Mouse (Mus musculus): ENCODE measurements at regions not wholly inside any gene's neighbourhood (a gene's known extent, or its start where the extent isn't known, plus 50 kb on each side); places are given as distances from the start of the nearest gene placed in this dataset.
A peak's percentile ranks its signal among the peaks of the same experiment; 100 is the strongest.

DNA sequence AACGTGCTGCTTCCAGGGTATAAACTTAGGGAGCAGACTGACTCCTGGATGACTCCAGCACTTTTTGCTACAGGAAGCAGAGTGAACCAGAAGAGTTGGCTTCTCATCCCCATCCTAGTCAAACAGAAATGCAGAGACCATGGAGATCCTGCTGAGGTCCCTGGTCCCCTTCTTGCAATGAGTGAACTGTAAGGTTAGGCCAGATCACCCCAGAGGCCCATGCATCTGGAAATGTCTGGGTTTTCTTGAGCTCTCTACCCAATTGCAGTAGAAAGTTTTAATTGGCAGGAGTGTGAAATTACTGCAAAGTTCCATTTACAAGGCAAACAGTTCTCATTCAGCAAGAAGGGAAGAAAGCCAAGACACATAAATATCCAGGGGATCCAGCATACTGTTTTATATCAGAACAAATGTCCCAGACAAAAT lies 101.8 kb downstream of the Kctd12 start:
- no peak for DNase-seq

DNA sequence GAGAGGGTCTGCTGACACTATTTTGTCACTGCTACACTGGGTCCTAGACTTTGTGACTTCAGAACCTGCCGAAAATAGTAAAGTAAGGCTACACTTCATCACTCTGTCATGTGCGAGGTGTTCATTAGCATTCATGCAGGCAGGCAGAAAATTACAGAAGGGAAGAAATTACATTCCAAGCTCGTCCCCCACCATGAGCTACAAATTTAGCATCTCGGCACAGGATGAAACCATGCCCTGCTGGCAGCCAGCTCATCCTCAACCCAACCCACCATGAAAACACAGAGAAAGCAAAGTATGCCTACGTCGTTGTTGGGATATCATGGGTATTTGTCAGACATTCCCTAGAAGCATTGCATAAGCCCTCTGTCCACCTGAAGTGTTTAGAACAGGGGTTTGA lies 103.9 kb downstream of the Kctd12 start:
- no peak for DNase-seq

DNA sequence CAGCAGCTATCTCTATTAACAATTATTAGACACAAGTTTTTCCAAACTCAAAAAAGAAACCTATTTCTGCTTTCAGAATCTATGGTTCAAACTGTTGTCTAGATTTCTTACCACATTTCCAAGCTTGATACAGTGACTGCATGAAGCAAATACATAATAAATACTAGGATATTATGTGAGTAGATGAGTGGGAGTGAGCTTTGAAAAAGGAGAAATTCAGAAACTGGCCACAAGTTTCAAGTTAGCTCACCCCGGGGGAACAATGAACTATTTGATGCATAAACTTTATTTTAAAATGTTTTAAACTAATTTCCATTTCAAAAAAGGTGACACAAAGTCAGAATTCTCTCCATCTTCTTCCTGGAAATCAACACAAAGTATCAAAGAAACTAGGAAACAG lies 114.3 kb downstream of the Kctd12 start:
- no peak for DNase-seq

DNA sequence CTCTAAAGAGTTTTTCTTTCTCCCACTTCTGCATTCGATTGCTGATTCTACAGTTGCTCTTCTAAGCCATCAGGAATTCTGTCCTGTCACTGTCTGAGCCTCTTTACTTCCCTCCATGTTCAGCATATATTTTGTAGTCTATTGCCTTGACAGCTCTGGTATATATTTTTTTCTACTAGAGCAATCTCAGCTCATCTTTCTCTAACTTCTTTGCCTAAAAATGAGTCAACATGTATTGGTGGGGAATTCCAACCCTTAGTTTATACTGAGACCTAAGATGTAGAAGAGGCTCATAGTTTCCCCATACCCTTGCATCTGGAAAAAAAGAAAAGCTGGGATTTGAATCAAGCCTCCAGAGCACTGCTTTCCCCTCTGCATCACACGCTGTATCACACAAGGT lies 114.7 kb downstream of the Kctd12 start:
- no peak for DNase-seq

DNA sequence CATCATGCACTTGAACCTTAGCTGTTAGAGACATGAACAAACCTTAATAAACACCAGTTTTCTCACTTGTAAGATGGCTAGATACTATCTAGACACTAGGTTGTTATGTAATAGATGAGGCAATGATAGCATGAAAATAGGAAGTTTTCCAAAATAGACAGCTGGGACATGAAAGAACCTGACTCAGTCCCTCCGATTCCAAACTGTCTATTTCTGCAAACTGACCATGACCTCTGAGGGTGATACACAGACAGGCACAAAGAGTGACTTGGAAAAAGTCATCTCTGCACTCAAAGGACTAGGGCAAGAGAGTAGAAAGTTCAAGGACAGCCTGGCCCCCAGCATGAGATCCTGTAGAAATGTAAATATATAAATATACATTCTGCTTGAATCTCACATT lies 115.9 kb downstream of the Kctd12 start:
- peak; percentile 14 to 24 for DNase-seq

DNA sequence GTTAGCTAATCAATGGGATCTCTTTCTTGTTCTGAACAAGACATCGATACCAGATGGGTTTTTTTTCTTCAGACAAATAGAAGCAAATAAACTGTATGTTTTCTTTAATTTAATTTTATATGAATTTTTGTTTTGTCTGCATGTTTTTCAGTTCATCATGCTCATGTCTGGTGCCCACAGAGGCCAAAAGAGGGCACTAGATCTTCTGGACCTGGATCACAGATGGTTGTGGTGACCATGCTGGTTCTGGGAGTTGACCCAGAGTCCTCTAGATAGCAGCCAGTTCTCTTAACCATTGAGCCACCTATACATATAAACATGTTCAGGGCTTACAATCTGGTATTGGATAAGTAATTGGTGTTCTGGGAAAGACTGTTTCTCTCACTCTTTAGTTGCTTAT lies 120.7 kb downstream of the Kctd12 start:
- no peak for DNase-seq

DNA sequence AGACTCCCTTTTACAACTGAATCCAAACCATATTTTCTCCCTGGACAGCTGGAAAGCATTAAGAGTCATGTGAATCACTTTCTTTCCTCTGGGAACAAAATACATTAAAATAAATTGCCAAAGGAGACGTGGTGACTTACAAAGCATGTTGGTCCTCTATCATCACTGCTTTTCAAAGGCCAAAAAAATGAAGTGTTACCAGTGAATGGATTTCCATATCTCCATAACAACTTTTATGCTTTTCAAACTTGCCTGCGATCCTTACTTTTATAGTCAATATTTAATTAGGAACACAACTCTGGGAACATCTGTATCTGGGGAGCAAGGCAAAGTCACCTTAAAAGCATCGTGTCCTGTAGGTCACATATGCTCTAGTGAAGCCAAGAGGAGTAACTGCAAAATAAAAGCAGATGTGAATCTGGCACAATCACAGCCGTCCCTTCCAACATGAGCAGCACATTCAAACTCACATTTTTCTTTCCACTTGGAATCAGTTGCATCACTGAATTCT lies 123.0 kb downstream of the Kctd12 start:
- no peak for DNase-seq

DNA sequence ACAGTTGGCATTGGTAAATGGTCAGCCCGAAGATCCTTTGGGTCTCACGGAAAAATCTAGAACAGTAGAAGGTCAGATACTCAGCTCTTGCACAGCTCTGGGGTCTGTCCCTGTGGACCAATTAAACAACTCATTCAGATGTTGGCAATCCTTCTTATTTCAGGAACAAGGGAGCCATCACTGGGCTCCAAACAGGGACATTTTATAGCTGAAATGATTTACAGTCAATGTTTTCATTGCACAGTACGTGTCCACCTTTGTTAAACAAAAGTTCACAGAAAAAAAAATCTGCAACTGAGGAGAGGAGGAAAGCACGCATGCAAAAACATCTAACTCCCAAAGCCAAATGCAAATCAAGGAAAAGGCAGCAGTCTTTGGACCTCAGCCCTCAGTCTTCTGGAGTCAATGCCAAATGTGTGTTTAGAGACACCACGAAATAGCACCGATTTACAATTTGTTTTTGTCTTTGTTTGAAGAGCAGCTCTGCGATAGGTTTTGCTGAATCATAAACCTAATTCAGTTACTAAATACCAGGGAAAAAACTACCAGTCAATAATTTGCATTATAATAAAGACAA lies 127.1 kb downstream of the Kctd12 start:
- DNase-seq: no peak

DNA sequence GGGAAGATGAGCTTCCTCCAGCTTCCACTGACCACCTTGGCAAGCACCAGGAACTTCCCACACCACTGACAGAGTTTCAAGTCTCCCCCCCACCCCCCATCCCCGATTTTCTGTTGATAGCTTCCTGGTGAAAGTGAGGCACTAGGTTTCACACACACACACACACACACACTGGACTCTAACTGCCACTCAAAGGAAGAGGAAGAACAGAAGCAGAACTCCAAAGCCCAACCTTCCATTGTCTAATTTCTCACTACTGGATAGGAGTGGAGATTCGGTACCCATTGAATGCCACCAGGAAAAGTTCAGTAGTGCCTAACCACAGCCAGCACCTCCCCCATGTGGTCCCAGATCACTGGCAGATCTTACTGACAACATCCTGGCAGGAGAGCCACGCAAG lies 138.7 kb downstream of the Kctd12 start:
- DNase-seq: no peak

DNA sequence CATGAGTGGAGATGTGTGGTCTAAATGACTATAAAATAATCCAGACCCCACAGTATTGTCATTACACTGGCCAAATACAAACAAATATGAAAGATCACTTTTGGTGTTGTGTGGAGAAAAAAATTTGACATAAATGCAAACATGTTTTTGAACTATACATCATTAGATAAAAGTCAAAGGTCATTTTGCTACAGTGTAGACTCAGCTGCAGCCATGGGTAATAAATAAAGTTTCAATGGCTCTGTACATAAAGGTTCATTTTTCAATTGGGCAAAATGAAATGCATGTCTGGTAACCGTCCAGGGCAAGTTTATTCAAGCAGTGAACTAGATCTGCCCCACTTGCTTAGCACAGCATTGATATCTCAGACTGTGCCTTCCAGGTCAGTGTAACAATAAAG lies 144.8 kb downstream of the Kctd12 start:
- no peak for DNase-seq

DNA sequence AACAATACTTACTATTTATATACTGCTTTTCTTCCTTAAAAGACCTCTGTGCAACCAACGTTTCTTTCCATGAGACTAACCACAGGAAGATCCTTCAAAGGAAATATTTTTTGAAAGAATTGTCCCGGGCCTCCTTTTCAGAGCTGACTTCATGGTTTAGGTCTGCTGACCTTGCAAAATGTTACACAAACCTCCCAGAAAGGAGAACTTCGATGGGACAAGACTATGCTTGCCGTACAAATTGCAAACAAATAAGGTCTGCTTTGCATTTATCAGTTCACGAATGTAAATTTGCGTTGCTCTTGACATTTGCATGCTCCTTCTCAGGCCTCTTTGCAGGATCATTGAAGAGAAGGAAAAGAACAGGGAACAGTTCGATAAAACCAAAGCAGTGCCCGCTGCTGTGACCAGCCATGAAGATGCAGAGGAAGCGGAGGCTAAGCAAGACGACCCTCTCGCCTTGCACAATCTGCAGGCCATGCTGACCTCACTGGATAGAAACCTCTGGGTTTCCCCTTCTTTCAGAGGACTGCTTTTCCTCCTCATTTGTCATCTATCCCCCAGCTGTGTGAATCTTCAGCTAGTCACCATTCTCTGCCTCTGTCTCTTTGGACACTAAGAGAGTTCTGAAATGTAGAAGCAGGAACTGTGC lies 147.2 kb downstream of the Kctd12 start:
- no peak for DNase-seq

DNA sequence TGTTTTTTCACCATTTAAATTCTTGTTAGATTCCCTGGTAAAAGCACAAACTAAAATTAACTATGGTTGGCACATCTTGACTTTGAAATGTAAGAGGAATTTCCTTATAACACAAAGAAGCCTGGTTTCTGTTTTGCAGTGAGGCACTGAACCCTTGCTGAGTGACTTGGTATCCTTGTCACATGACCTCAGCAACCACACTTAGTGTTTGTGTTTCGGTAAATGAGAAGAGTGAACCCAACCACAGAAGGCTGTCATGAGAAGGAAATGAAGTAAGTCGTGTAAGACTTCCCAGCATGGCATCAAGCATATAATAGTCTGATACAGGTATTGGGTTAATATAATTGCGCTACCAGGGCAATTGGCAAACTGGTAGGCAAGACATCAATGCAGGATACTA lies 154.0 kb downstream of the Kctd12 start:
- DNase-seq: no peak

DNA sequence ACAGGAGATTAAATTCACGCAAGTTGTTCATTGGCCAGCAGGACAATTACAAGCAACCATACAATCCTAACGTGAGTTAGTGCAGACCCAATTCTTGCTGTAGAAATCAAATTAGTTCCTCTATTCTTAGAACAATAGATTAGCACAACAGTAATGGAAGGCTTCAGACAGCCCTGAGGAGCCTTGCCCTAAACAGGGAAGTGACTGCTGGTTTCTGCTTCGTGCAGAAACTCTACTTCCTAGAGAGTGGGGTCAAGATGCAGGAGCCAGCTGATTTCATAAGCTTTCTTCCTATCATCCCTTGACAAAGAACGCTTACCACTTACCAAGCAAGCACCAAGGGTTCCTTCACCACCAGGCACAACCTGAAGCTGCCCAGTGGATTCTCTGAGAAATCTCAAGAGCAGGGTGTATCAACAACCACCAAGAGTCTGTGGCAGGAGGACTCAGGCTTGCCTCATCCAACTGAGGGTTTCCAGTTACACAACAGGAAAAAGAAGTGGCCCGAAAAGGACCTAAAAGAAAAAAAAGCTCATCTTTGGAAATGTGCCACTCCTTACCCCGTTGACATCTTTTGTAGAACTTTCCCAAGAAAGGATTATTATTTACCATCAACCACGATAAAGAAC lies 154.6 kb downstream of the Kctd12 start:
- DNase-seq: no peak

DNA sequence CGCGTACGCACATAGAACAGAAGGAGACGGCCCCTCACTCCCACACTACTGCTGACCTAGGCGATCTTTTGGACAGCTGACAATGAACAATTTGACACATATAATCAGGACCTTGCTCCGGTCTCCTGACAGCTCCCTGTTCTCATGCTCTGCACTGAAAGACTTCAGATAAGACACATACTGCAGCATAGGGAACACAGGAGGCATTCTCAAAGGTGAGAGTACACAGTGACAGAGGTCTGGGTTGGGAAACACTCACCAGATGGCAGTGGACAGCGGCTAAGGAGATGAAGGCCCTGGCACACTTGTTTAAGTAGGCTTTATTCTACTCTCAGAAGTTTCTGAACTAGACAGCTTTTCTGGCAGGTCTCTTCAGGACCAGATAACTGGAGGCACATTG lies 156.9 kb downstream of the Kctd12 start:
- DNase-seq: no peak

DNA sequence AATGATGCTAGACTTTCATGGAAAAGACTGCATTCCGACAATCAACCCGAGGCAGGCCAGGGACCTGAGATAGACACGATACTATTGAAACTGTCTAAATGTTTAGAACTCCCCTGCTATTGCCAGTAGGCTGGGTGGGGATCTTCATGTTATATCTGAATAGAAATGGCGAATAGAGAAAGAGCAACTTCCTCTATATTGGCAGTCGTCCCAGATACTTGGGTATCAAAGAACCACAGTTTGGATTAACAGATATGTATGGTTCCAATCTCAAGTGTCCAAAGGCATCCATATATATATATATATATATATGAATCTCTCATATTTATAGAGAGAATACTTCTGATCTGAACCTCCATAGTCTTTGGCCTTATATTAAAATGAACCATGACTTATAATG lies 161.8 kb downstream of the Kctd12 start:
- DNase-seq: no peak

DNA sequence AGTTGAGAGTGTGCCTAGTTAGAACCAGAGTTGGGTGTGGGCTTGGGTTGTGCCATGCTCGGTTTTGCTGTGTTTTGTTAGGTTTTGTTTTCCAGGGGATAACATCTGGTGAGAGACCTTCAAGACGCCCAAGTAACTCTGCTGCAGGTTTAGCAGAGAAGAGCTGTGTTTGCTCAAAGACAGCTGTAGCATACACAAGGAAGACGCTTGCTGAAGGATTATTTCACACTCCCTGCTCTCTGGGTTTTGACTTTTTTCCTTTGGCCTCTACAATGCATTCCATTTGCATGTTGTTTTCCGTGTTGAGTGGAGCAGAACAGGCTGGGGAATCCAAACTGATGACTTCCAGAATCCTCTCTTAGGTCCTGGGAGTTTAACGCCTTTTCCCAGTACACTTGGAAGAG lies 170.8 kb downstream of the Kctd12 start:
- no peak for DNase-seq

DNA sequence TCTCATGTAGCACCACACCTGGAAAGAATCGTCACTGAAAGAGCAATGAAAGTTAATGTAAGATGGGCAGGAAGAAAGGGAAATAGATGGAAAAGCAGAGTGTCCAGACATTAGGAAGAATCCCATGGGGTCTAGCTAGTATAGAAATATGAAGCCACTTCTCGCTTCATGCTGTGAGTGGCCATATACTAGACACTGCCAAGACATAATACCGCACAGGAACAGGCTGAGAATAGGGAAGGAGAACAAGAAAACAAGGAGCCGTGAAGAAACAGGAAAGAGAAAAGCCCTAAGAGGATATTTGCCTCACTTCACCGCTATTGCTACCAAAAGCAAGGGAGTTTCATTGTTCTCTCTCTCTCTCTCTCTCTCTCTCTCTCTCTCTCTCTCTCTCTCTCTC lies 171.4 kb downstream of the Kctd12 start:
- no peak for DNase-seq

DNA sequence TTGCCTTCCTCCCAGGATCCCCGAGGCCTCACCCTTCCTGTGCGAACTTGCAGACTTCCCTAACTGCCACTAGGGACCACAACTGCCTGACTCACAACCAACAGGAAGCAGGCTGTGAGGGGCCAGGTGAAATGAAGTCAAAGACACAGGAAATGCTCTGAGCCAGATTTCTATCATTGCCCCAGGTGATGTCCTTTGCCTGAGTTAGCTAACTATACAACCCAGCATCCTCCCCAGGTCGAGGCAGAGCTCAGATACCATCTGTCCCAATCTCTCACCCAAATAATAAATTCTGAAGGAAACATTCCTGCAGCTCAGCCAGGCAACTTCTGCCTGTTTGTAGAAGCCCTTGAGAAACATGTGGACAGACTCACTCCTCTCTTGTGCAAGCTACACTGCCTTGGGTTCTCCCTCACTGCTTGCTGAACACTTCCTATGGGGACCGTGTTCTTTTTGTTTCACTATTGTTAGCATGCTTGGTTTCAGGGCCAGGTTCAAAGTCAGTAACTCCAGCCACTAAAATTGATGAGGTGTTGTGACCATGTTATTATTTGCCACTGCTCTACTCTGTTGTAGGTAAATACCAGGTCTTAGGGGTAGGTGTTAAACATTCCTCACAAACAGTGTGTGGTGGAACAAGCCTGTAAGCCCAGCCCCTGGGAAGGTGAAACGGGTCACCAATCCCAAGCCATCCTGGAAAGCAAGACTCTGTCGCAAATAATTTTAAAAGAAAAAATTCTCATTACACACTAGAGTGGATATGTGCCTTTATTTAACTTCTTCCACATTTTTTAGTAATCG lies 172.1 kb downstream of the Kctd12 start:
- peak; percentile 31 to 53 for DNase-seq

DNA sequence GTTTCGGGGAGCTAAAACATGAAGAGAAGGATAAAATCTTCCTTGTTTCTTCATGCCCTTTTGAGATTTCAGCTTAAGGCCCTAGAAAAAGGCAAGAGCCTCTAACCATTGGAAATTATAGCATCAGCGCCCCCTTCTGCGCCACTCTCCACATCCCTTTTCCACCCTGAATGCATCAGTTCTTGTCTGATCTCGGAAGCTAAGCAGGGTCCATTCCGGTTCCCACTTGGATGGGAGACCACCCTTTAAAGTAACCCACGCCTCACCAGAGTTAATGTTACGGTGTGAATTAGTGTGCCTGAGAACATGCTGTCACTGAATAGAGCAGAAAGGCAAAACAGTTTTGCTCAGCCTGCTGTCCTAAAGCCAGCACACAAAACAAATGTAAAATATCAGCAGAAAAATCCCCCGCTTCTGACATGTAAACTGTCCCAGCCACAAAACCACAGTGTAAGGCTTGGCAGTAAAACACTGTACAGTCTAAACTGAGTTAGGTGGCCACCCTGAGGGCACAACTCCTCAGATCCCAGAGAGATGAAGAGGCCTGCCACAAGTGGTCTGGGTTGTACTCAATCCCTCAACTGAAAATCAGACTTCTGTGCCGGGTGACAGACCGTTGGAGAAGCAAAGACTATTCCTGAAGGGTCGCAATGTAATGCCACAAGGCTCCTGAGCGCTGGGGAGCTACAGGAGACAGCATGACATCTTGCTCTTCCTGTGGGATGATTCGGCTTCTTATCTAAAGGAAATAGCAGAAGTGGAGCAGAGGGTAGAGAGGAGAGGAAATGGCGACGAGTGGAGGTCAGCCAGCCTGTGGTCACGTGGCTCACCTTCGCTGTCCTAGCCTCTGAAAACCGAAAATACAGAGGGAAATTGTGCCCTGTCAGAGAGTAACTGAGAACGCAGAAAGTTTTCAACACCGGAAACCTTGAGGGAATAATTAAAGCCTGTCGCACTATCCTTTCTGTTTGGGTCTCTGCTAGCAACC lies 176.2 kb downstream of the Kctd12 start:
- peak; percentile 41 to 62 for DNase-seq

DNA sequence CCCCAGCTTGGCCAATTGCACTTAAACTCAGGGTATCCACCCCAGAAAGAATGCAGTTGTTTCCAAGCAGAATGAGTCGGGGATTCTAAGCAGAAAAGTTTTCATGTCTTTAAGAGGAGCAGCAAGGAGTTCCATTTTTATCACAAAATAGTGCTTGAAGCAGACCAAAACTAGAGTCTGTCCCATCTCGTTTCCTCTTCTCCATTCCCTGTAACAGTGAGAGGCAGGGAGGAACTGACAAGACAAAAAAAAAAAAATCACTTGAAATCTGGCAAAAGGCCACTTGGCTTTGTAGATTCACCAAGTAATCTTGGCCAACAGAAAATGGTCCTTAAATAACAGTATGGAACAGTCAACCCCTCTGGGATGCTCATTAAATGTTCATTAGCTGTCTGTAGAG lies 186.8 kb downstream of the Kctd12 start:
- no peak for DNase-seq

DNA sequence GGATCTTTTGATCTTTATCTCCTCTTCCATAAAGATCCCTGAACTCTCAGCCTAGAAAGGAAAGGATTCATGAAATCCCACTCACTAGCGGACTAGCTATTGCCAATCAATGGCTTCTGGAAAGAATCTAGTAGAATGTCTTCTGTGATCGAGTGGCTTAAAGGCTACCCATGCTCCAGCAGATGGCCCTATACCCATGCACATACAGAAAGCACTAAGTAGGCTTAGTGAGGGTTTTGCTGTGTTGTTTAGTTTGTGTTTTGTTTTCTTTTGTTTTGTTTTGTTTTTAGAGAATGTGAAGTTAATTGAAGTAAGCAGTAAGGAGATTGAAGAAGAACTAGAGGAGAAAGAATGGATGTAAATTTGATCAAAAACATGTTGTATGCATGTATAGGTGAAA lies 187.5 kb downstream of the Kctd12 start:
- peak; percentile 8 to 12 for DNase-seq

DNA sequence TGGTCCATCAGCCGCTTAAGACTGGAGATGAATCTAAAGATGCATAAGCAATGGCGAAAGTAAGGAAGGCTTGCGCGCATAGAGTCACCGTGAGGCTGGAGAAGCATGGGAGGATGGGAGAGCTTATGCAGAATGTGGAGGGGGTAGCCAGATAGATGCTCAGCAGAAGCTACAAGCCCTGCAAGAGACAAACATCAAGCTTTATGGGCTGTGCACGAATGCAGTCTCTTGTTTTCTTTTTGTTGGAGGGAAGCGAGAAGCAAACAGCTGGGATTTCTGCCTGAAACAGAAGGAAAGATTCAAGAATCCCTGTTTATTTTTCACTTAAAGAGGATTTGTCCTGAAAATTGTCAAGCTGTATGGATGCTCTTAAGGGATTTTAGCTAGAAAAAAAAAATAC lies 188.7 kb downstream of the Kctd12 start:
- DNase-seq: no peak
